Mouse (Mus musculus): ENCODE measurements around the gene Ggact. TPM values are rescaled to one million over a fixed set of nuclear protein-coding genes. Genes with fewer than 3 reads are reported as not detected.

Gene Ggact
- polyA plus RNA-seq, 1 experiment from 2014 or later = 25.0 TPM

- no peak for DNase-seq (ENCODE audit: low spot score)
These were observed 147.1 kb downstream of the Ggact start for GRCm38 (mm10) chr14:122766448-122766847.

Other genes with a start within 250 kb of the Ggact start
- 5.9 and 7.6 TPM in 2 replicates for gene Tmtc4, start 70.3 kb upstream of the Ggact start, polyA plus RNA-seq (2015; fragmentation: Nextera tagmentation; extraction: Ambion mirVana)